Mouse (Mus musculus): ENCODE measurements around the gene Obp2b.
"Not testable (repeated sequence)": the region's sequence is repeated elsewhere in the genome, so short reads cannot be mapped to it uniquely, and the experiment has no call there.

Gene Obp2b

GRCm38 (mm10) chr2:25736709-25737108 is at the start of gene Obp2b:
Gene Obp2b (plus strand): TSS chr2:25737009.
- DNase-seq (ENCODE audit: low spot score), result not testable (repeated sequence)

- DNase-seq (ENCODE audit: low spot score), result peak; percentile 48
These were observed 42.2 kb upstream of the Obp2b start for GRCm38 (mm10) chr2:25694605-25695004.

GRCm38 (mm10) chr2:25696951-25697350 is 39.9 kb upstream of the Obp2b start:
- no peak for DNase-seq (ENCODE audit: low spot score)

- DNase-seq (ENCODE audit: low spot score), result no peak
These were observed 38.1 kb upstream of the Obp2b start for GRCm38 (mm10) chr2:25698696-25699095.

GRCm38 (mm10) chr2:25699743-25700142 is 37.1 kb upstream of the Obp2b start, which contains the start of gene Obp2a:
Gene Obp2a (plus strand): TSS chr2:25700043.
- DNase-seq (ENCODE audit: low spot score), result not testable (repeated sequence)

GRCm38 (mm10) chr2:25701001-25701400 is 35.8 kb upstream of the Obp2b start:
- no peak for DNase-seq (ENCODE audit: low spot score)

- no peak for DNase-seq (ENCODE audit: low spot score)
These were observed 33.1 kb upstream of the Obp2b start for GRCm38 (mm10) chr2:25703706-25704105.

GRCm38 (mm10) chr2:25706643-25707481 is 29.9 kb upstream of the Obp2b start, which contains the start of gene Bmyc:
Gene Bmyc (plus strand): TSS chr2:25706739.
- DNase-seq (ENCODE audit: low spot score), result peak; percentile 85

GRCm38 (mm10) chr2:25708121-25708520 is 28.7 kb upstream of the Obp2b start:
- no peak for DNase-seq (ENCODE audit: low spot score)

GRCm38 (mm10) chr2:25709056-25709455 is 27.8 kb upstream of the Obp2b start:
- not testable (repeated sequence) for DNase-seq (ENCODE audit: low spot score)

- not testable (repeated sequence) for DNase-seq (ENCODE audit: low spot score)
These were observed 27.0 kb upstream of the Obp2b start for GRCm38 (mm10) chr2:25709791-25710190.

GRCm38 (mm10) chr2:25711641-25712040 is 25.2 kb upstream of the Obp2b start:
- not testable (repeated sequence) for DNase-seq (ENCODE audit: low spot score)

GRCm38 (mm10) chr2:25717222-25717621 is 19.6 kb upstream of the Obp2b start:
- DNase-seq (ENCODE audit: low spot score), result no peak

- DNase-seq (ENCODE audit: low spot score), result no peak
These were observed 3.4 kb upstream of the Obp2b start for GRCm38 (mm10) chr2:25733199-25733930.

GRCm38 (mm10) chr2:25741671-25742070 is 4.9 kb downstream of the Obp2b start:
- no peak for DNase-seq (ENCODE audit: low spot score)

GRCm38 (mm10) chr2:25754201-25754600 is 17.4 kb downstream of the Obp2b start:
- no peak for DNase-seq (ENCODE audit: low spot score)

- no peak for DNase-seq (ENCODE audit: low spot score)
These were observed 21.3 kb downstream of the Obp2b start for GRCm38 (mm10) chr2:25758064-25758625.

GRCm38 (mm10) chr2:25765269-25765668 is 28.5 kb downstream of the Obp2b start, which contains the start of gene Lcn3:
Gene Lcn3 (plus strand): TSS chr2:25765569.
- DNase-seq (ENCODE audit: low spot score), result no peak

GRCm38 (mm10) chr2:25767764-25768163 is 31.0 kb downstream of the Obp2b start:
- no peak for DNase-seq (ENCODE audit: low spot score)

- DNase-seq (ENCODE audit: low spot score), result no peak
These were observed 36.7 kb downstream of the Obp2b start for GRCm38 (mm10) chr2:25773507-25773906.

GRCm38 (mm10) chr2:25774640-25775039 is 37.8 kb downstream of the Obp2b start:
- DNase-seq (ENCODE audit: low spot score), result no peak

GRCm38 (mm10) chr2:25775991-25776390 is 39.2 kb downstream of the Obp2b start:
- no peak for DNase-seq (ENCODE audit: low spot score)

GRCm38 (mm10) chr2:25776717-25777116 is 39.9 kb downstream of the Obp2b start, which contains the start of gene Lcn11:
Gene Lcn11 (plus strand): TSS chr2:25777017.
- DNase-seq (ENCODE audit: low spot score), result no peak
